Mouse (Mus musculus) layer of hippocampus, adult 8-10 months (tissue): ENCODE data around the gene Cd44. TPM values are rescaled to one million over a fixed set of nuclear protein-coding genes. Genes with fewer than 3 reads are reported as not detected.

Experiments used
- DNase-seq, 2 experiments: peaks; one replicate each; pipeline ENCODE4 v3.0.0; 2022; ENCODE audit warnings: low spot score in 2 of 2
- total RNA-seq, 4 experiments: library from RNA; stranded (reverse); gene quantifications; 2 replicates each; pipeline ENCODE4 v1.2.4; 2022

Cd44 gene
- total RNA-seq, 4 experiments from 2014 or later = 5.6 to 20.0 (median 11.2) TPM

- no peak for DNase-seq
Observed at GRCm38 (mm10) chr2:102914675-102915074, 13.2 kb upstream of the Cd44 start.

DNA sequence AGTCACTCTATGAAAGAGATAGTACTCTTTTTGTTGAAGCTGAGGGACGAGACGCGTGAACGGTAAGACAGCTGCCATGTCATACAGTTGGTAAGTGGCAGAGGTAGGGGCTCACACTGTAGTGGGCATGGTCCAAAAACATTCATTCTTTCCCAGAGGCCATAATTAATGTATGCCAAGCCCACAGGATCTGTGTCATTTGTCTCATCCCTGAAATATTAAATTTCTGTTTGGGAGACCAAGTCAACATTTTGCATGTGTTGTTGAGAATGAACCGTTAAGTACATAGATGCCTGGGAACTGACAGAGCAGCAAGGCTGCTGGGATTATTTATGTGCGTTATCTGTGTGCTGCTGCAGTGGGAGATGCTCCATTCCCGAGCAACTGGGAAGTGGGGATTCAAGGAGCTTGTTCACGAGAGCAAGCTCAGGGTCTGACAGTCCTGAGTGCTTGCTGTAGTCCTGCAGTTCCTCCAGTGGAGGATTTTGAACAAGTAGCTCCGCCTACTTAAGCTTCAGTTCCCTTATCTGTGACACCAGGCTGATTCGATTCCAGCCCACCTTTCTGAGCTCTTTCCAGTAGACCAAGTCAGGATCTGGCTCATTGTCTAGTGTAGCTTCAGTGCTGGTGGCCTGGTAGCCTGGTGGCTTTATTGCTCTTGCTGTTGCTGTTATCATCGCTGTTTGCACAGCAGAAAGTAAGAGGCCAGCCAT is 12.5 kb upstream of the Cd44 start:
- no peak for DNase-seq

DNA sequence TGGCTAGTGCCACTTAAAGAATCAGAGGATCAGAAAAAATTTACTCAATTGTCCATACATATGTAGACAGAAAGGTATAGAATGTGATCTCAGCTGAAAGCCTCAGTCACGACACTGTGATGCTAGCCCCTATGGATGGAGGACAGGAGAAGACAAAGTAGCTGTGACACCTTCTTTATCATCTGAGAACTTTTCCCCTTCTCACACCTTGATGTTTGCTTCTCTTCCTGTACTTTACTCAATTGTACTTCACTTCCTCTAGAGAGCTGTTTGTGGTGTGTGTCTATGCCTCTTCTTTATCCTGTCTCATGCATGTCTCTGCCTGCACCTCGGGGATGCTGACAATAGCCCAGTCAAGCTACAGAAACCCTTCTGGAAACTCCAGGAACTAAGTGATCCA is 11.5 kb upstream of the Cd44 start:
- DNase-seq = no peak

- no peak for DNase-seq
Observed at GRCm38 (mm10) chr2:102912469-102912868, 11.0 kb upstream of the Cd44 start.

DNA sequence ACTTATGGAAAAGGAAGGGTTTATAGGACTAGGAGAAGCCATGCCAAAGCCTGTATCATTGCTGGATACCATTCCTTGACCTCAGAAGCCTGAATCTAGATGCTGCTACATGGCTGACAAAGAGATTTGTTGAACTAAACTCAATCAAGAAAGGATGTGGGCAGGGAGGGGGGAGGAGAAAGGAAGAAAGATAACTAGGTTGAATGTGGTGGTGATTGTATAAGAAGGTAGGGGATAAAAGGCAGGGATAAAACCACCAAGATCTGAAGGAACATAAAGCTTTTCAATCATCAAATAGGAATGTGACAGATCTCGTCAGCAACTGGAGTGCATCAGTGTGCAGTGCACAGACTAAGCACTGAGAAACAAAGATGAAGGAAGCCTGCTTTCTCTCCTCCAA is 7.9 kb upstream of the Cd44 start:
- no peak for DNase-seq

DNA sequence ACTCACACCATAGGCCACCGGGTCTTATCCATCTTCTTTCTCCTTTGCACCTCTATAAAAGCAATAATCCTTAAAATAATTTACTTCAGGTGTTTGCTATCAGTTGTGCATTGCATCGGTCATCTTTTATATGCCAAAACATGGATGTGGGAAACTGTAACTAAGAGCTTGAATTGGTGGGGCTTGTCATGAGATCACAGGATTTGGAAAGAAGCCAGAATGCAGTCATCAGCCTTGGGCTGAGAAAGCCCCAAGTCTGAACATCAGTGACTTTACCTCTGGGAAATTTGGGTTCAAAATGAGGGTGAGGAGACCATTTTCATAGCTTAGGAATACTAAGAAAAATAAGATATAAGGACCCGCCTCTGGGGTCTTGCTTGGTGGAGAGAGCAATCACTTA is 4.1 kb upstream of the Cd44 start:
- no peak for DNase-seq

DNA sequence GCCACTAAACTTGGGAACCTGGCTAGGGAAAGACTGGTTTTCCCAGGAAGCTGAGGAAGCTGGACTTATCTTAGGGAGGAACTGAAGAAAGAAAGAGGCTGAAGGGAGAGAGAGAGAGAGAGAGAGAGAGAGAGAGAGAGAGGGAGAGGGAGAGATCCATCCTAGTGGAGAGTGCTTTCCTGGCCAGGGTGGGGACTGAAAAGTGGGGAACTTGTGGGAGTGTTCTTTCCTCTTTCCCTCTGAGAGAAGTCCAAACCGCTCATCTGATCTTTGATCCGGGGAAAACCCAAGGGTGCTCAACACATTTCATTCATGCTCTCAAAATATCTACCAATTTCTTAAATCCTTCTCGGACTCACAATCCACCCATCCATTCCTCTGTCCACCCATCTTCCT is 361 bp upstream of the Cd44 start:
- no peak for DNase-seq

GRCm38 (mm10) chr2:102900230-102900721 is 1.2 kb downstream of the Cd44 start:
- DNase-seq = no peak

DNA sequence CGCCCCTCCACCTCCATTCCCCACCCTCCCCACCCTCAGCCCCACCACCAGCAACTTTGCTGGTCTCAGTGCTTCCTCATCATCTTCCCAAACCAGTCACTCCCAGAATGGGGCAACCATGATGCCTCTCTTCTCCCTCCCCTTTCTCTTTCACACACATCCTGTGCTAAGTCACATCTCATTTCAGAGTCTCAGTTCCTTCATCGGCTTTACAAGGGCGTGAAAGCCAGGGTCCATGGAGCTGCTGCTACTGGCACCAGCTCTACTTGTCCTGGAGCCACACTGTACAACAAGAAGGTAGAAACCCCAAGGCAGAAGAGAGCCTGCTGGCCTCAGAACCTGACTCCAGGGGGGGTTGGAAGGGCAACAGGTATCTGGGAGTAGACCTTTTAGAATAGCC is 2.2 kb downstream of the Cd44 start:
- no peak for DNase-seq

DNA sequence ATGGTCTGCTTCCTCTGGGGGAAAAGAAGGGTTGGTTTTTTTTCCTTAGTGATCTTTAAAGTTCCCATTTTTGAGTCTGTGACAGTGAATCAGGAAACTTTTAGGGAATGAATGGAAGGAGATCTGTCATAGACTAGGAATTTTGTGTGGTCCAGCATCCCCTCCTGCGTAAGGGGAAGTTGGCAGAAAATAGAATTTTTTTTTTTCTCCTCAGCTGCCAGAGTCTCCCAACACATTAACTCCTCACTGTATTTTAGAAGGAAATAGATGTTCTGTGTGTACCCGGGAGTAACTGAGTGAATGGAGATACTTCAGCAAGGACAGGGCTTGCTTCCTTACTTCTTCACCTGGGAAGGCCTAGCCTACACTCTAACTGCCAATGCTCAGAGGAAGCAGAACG is 2.9 kb downstream of the Cd44 start:
- no peak for DNase-seq

DNA sequence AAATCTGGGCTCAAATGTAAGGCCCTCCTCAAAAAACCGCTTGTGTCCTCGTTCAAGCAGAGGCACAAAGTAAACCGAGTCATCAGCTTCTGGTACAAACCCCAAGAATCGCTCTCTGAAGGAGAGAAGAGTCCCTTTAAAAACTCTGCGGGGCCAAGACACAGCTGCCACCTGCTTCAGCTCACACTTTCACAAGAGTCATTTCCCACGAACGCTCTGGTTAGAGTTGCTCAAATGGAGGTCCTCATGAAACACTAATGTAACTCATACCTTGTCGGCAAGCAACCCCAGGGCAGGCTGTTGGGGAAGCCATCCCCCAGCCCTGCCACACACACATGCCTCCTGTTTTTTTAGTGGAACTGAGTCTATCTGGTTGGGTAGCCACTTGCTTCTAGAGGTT is 5.3 kb downstream of the Cd44 start:
- no peak for DNase-seq

GRCm38 (mm10) chr2:102895197-102895596 is 6.3 kb downstream of the Cd44 start:
- no peak for DNase-seq

DNA sequence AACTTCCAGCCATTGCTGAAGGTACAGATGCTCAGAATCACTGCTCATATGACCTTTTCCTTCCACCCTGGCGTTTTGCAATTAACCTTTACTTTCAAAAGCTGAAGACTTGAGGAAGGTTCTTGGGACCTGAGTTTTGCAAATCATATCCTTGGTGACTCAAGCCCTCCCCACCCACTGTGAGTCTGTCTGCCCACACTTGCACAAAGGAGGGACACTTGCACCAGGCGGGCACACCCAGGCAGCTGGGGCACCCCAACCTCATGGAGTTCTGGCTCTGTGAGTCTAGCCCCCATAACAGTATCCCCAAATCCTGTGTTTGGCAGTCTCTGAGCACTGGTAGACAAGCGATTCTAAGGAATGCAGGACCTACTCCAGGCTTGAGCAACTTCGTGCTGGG is 6.7 kb downstream of the Cd44 start:
- DNase-seq = no peak

GRCm38 (mm10) chr2:102888688-102889225 is 12.7 kb downstream of the Cd44 start:
- DNase-seq = no peak

- no peak for DNase-seq
Observed at GRCm38 (mm10) chr2:102887137-102887536, 14.3 kb downstream of the Cd44 start.

- DNase-seq = no peak
Observed at GRCm38 (mm10) chr2:102886306-102886935, 15.0 kb downstream of the Cd44 start.

DNA sequence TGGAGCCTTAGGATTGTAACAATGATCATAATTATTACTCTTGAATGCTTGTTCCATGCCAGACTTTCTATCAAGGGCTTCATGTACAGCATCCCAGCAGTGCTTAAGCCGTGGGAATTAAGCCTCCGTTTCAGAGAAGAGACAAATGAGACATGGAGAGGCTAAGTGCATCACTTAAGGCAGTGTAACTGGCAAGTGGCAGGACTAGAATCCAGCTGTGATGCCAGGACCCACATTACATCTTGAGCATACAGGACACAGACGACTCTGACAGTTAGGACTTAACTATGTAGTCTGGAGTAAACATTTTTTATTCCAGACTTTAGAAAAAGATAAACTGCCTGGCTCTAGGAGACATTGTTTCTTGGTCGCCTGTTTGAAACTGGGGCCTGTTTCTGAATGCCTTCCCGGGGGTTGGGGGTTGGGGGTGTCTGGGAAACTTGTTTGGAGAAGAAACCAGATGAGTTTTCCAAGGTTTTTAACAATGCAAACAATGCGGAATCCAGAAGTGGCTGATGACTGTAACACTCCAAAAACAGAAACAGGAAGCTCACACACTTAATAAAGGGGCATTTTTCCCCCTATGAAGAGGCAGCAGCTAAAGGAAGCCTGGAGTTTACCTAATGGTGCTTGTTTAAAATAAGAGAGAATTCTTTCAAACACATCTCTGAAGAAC is 18.7 kb downstream of the Cd44 start:
- DNase-seq = no peak

- no peak for DNase-seq
Observed at GRCm38 (mm10) chr2:102882004-102882588, 19.4 kb downstream of the Cd44 start.

DNA sequence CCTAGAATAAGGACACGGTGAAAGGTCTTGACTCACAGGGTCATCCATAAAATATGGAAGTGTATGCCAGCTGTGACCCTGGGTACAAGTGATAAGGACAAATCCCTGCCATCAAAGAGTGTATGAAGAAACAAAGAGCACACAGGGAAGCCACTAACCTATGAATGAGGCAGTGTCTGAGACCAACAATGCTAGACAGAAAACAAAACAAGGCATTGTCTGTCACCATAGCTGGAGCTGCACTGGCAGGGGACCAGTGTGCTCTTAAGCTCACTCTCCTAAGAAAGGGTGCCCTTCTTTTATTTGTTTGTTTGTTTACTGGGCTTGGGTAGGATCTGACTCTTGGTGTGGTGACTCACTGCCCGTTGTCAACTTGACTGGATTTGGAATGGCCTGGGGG is 23.0 kb downstream of the Cd44 start:
- DNase-seq = no peak

DNA sequence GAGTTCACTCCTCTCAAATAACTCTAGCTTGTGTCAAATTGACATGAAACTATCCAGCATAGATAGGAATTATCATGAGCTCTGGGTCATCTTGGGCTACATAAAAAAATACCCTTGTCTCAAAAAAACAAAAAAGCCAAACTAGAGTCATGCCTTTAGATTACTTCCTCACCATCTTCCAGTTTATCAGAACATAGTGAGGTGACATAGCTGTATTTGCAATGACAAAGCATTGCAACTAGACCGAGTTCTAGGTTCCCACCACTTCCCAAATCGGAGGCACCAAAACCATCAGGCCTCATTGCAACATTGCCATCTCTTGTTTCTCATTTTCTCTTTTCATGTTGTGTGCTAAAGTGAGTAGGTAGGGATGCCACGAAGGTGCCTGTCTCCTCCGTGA is 24.0 kb downstream of the Cd44 start:
- no peak for DNase-seq

- DNase-seq = no peak
Observed at GRCm38 (mm10) chr2:102876141-102876540, 25.3 kb downstream of the Cd44 start.

DNA sequence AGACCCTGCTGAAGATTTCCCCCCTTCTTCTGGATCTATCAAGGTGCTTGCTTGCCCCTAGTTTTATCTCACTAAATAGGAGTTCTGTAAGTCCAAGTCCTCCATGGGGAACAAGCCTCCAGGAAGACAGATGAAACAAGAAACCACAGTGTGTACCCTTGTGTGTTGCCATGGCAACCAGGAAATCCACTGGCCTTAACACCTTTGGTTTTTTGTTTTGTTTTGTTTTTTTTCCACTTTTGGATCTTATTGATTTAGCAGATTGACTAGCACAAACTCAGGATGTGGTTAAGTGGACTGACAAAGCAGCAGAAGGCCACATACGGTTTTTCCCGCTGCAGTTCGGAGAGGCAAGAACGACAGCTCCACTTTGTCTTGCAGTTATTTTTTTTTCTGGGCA is 27.6 kb downstream of the Cd44 start:
- DNase-seq = no peak
